In genomic region chr7:109169505-109170440, GRCm38 (mm10) we compare ENCODE assay signal across 9 mouse cellular contexts. TPM values are rescaled to one million over a fixed set of nuclear protein-coding genes. Genes with fewer than 3 reads are reported as not detected.
DNase-seq lines count a peak whose midpoint lies in the region; ATAC-seq and TF ChIP-seq lines count a peak whose summit lies in the region.
"Had no signal": no experiment of that assay in that cellular context is flagged by ENCODE, and none has a peak within 500 bp of the region (broad histone marks: within the 10 kb centered on the region; RNA-seq: fewer than 3 reads in every experiment).

No protein-coding gene starts in this region.

- peak overlapping the region; percentile 99 for H3K4me2 ChIP-seq in limb, embryonic 15.5 days

- H3K36me3 ChIP-seq in kidney, adult 2 months (ENCODE audit: control insufficient read depth, insufficient read depth, low read length), result no peaks in the 10 kb centered on the region
- H3K36me3 ChIP-seq in limb, embryonic 15.5 days, result no peaks in the 10 kb centered on the region
- H3K36me3 ChIP-seq: G1E had no signal

- 3% methylated on average over 72 of the region's 72 CpGs for WGBS in kidney, adult 2 months
- WGBS in limb, embryonic 15.5 days, result under 1% methylated on average over 71 of the region's 72 CpGs

- TF ChIP-seq POLR2A in kidney, adult 2 months (IDR thresholded peaks at IDR 0.05; ENCODE audit: low read depth, low read length), result no peak

- peak overlapping the region; percentile 14; the same call in 1 of the 2 replicates for H3K4me3 ChIP-seq in kidney, adult 2 months (ENCODE audit: insufficient read depth, low read depth, low read length)
- H3K4me3 ChIP-seq in limb, embryonic 15.5 days, result peak overlapping the region; percentile 49

- no peak for DNase-seq in kidney, adult 2 months
- no peak for DNase-seq in kidney, adult 11 months
- DNase-seq in adrenal gland, adult 2 months, result peak; percentile 57
- peak; percentile 70 for DNase-seq in embryo, embryonic 9.5 days (ENCODE audit: extremely low spot score)
- peak; percentile 13 to 21 for DNase-seq in heart, postnatal 36 days
- DNase-seq in retina, embryonic 14.5 days (ENCODE audit: low spot score), result peak; percentile 61
- no peak for DNase-seq in MN1 (ENCODE audit: low spot score)

- H3K9ac ChIP-seq in limb, embryonic 15.5 days, result peak overlapping the region; percentile 47

- H3K27me3 ChIP-seq in kidney, adult 2 months (replicated peaks; ENCODE audit: control insufficient read depth, insufficient read depth, low read length), result no peaks in the 10 kb centered on the region
- peaks cover 52% of the 10 kb centered on the region for H3K27me3 ChIP-seq in limb, embryonic 15.5 days

- no peaks in the 10 kb centered on the region for H3K4me1 ChIP-seq in kidney, adult 2 months (ENCODE audit: control insufficient read depth, insufficient read depth, low read length)
- H3K4me1 ChIP-seq in limb, embryonic 15.5 days, result peaks cover 23% of the 10 kb centered on the region

- H3K27ac ChIP-seq in kidney, adult 2 months (ENCODE audit: insufficient read depth, low read depth, low read length), result no peak overlapping the region
- no peak overlapping the region for H3K27ac ChIP-seq in limb, embryonic 15.5 days

- no peaks in the 10 kb centered on the region for H3K9me3 ChIP-seq in limb, embryonic 15.5 days

- intact Hi-C loops in heart, postnatal 36 days (cut with DNase I), result loop anchor here (1.0 to 2.0 kb wide), 3 partner anchors 30 to 71 kb away; no protein-coding TSS in a partner anchor

- ATAC-seq in limb, embryonic 15.5 days (ENCODE audit: insufficient number of reproducible peaks, low FRiP score, low TSS enrichment, low read depth), result no peak

- TF ChIP-seq CTCF in kidney, adult 2 months (conservative IDR thresholded peaks at IDR 0.05; ENCODE audit: insufficient read depth, insufficient read length, low read depth, low read length), result no peak

RNA-seq across cellular contexts. Expression of gene Lmo1, which starts 5.2 kb away (rescaled TPM):
- 8.5 and 9.6 TPM in 2 replicates for polyA plus RNA-seq in kidney, adult 2 months (2012; rRNA removed)
- total RNA-seq in adrenal gland, adult 2 months (2021), result 1 to 10 TPM; 4.9 to 9.0 TPM
- 12.1 and 29.5 TPM in 2 replicates for polyA plus RNA-seq in adrenal gland, adult 2 months (2012; rRNA removed)
- total RNA-seq in heart, postnatal 36 days (2021), result 1 to 10 TPM; 2.4 to 3.1 TPM
- polyA plus RNA-seq in limb, embryonic 15.5 days (2015; fragmentation: Nextera tagmentation; extraction: Ambion mirVana), result 46.4 and 47.7 TPM in 2 replicates
- total RNA-seq: G1E had no signal
- polyA plus RNA-seq: G1E had no signal

Comparison
In these comparisons a context has a peak if more than half of its experiments do, and no peak if none do; other contexts are left out.
1. DNase-seq: peak in adrenal gland, adult 2 months (single experiment), embryo, embryonic 9.5 days (single experiment), heart, postnatal 36 days (2 of 2) and retina, embryonic 14.5 days (single experiment); none in kidney, adult 2 months (single experiment), kidney, adult 11 months (single experiment) and MN1 (single experiment).